ENCODE assay signal across 8 mouse cellular contexts in the genomic region with DNA sequence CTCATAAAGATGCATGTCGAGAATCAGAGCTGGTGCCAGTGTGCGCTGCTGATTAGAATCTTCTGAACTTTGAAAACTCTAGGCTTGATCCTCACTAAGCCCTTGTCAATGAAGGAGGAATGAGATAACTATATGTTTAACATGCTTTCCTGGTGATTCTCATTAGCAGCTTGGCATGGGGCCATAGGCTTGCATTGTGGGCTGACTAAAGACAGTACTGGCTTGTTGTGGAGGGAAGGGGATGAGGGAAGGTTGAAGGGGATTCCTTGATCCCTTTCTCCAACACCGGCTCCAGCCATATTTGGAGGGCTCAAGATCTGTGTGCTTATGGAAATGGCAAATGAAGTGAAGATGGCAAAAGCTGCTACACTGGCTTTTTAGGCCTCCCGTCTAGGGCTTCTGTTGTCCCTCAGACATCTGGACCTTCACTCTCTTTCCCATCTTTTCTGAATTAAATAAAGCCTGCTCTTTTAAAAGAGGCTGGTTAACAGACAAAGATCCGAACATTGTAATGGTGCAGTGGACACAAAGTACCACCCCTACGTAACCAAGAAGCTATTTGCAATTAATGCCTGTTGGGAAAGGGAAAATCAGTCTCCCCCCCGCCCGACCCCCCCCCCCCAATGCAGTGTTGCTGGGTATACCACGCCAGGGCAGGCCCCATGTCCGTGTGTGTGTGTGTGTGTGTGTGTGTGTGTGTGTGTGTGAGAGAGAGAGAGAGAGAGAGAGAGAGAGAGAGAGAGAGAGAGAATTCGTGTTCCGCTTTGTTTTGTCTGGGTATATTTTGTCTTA.
DNase-seq lines count a peak whose midpoint lies in the region; ATAC-seq lines count a peak whose summit lies in the region.

No protein-coding gene starts in this region.

- no peak overlapping the region for H3K27ac ChIP-seq in heart, embryonic 13.5 days (replicated peaks)
- no peak overlapping the region for H3K27ac ChIP-seq in embryonic facial prominence, embryonic 11.5 days (replicated peaks; ENCODE audit: low read depth, low read length)
- H3K27ac ChIP-seq in hindbrain, embryonic 15.5 days (replicated peaks), result peak overlapping the region; percentile 25; the same call in 1 of the 2 replicates
- H3K27ac ChIP-seq in midbrain, embryonic 14.5 days (replicated peaks; ENCODE audit: low read depth, low read length), result 0 out of 2 replicates have a peak overlapping the region, but pooled peaks have one; percentile 33

- WGBS in heart, embryonic 13.5 days, result 37% methylated on average over 8 of the region's 12 CpGs
- WGBS in embryonic facial prominence, embryonic 11.5 days, result 36% methylated on average over 12 of the region's 12 CpGs
- 30% methylated on average over 11 of the region's 12 CpGs for WGBS in hindbrain, embryonic 15.5 days
- WGBS in midbrain, embryonic 14.5 days, result 20% methylated on average over 12 of the region's 12 CpGs

- no peaks in the 10 kb centered on the region for H3K27me3 ChIP-seq in heart, embryonic 13.5 days (replicated peaks)
- no peaks in the 10 kb centered on the region for H3K27me3 ChIP-seq in embryonic facial prominence, embryonic 11.5 days (ENCODE audit: control insufficient read depth, insufficient read depth, low read length)
- H3K27me3 ChIP-seq in hindbrain, embryonic 15.5 days, result no peaks in the 10 kb centered on the region
- no peaks in the 10 kb centered on the region for H3K27me3 ChIP-seq in midbrain, embryonic 14.5 days (ENCODE audit: control insufficient read depth, insufficient read depth, low read length)

- peak overlapping the region; percentile 44 for H3K4me3 ChIP-seq in heart, embryonic 13.5 days
- H3K4me3 ChIP-seq in embryonic facial prominence, embryonic 11.5 days (ENCODE audit: low read depth, low read length), result no peak overlapping the region
- no peak overlapping the region for H3K4me3 ChIP-seq in hindbrain, embryonic 15.5 days
- no peak overlapping the region for H3K4me3 ChIP-seq in midbrain, embryonic 14.5 days (replicated peaks; ENCODE audit: low read depth, low read length)

- no peaks in the 10 kb centered on the region for H3K36me3 ChIP-seq in heart, embryonic 13.5 days
- no peaks in the 10 kb centered on the region for H3K36me3 ChIP-seq in embryonic facial prominence, embryonic 11.5 days (replicated peaks; ENCODE audit: control insufficient read depth, insufficient read depth, low read depth, low read length)
- H3K36me3 ChIP-seq in hindbrain, embryonic 15.5 days, result no peaks in the 10 kb centered on the region
- no peaks in the 10 kb centered on the region for H3K36me3 ChIP-seq in midbrain, embryonic 14.5 days (ENCODE audit: control insufficient read depth, insufficient read depth, low read length)

- intact Hi-C loops in heart, postnatal 14 days (cut with DNase I), result no loop called here
- intact Hi-C loops in left cerebral cortex, postnatal 14 days (cut with DNase I), result no loop called here

- peak overlapping the region; percentile 64 for H3K4me2 ChIP-seq in heart, embryonic 13.5 days
- no peak overlapping the region for H3K4me2 ChIP-seq in embryonic facial prominence, embryonic 11.5 days (ENCODE audit: low read depth, low read length)
- peak overlapping the region; percentile 51 for H3K4me2 ChIP-seq in hindbrain, embryonic 15.5 days
- H3K4me2 ChIP-seq in midbrain, embryonic 14.5 days (ENCODE audit: low read length), result peak overlapping the region; percentile 47

- no peaks in the 10 kb centered on the region for H3K9me3 ChIP-seq in heart, embryonic 13.5 days
- H3K9me3 ChIP-seq in embryonic facial prominence, embryonic 11.5 days (replicated peaks; ENCODE audit: control insufficient read depth, low read length), result no peaks in the 10 kb centered on the region
- H3K9me3 ChIP-seq in hindbrain, embryonic 15.5 days, result no peaks in the 10 kb centered on the region
- no peaks in the 10 kb centered on the region for H3K9me3 ChIP-seq in midbrain, embryonic 14.5 days (ENCODE audit: control insufficient read depth, low read length)

- H3K9ac ChIP-seq in heart, embryonic 13.5 days, result no peak overlapping the region
- no peak overlapping the region for H3K9ac ChIP-seq in embryonic facial prominence, embryonic 11.5 days (replicated peaks; ENCODE audit: low read length)
- no peak overlapping the region for H3K9ac ChIP-seq in hindbrain, embryonic 15.5 days
- H3K9ac ChIP-seq in midbrain, embryonic 14.5 days (replicated peaks; ENCODE audit: low read length), result no peak overlapping the region

- peaks cover 5% of the 10 kb centered on the region for H3K4me1 ChIP-seq in heart, embryonic 13.5 days
- no peaks in the 10 kb centered on the region for H3K4me1 ChIP-seq in embryonic facial prominence, embryonic 11.5 days (ENCODE audit: control insufficient read depth, insufficient read depth, low read length)
- peaks cover 3% of the 10 kb centered on the region; the same call in 1 of the 2 replicates for H3K4me1 ChIP-seq in hindbrain, embryonic 15.5 days (replicated peaks)
- H3K4me1 ChIP-seq in midbrain, embryonic 14.5 days (ENCODE audit: control insufficient read depth, insufficient read depth, low read length), result no peaks in the 10 kb centered on the region

- DNase-seq in heart, postnatal 14 days, result no peak
- DNase-seq in embryonic facial prominence, embryonic 11.5 days (ENCODE audit: low spot score), result peak; percentile 7
- peak; percentile 69 for DNase-seq in midbrain, embryonic 14.5 days
- no peak for DNase-seq in right cerebral cortex, adult 2 months (ENCODE audit: low spot score in 2 of 2)
- no peak for DNase-seq in right cerebral cortex, postnatal 25 days
- no peak for DNase-seq in left cerebral cortex, postnatal 14 days (ENCODE audit: low spot score in 2 of 2)

- ATAC-seq in heart, embryonic 13.5 days (ENCODE audit: extremely low read depth, insufficient number of reproducible peaks, low FRiP score, low TSS enrichment), result no peak
- no peak for ATAC-seq in embryonic facial prominence, embryonic 11.5 days (replicated peaks; ENCODE audit: insufficient number of reproducible peaks, low FRiP score, low TSS enrichment, low read depth)
- no peak for ATAC-seq in hindbrain, embryonic 15.5 days (ENCODE audit: low FRiP score, low read depth)
- peak; percentile 25; the same call in 1 of the 2 replicates for ATAC-seq in midbrain, embryonic 14.5 days (ENCODE audit: low FRiP score, low TSS enrichment)

Comparison
In these comparisons a context has a peak if more than half of its experiments do, and no peak if none do; other contexts are left out.
1. H3K27ac ChIP-seq: peak in hindbrain, embryonic 15.5 days (single experiment) and midbrain, embryonic 14.5 days (single experiment); none in heart, embryonic 13.5 days (single experiment) and embryonic facial prominence, embryonic 11.5 days (single experiment).
2. DNase-seq: peak in embryonic facial prominence, embryonic 11.5 days (single experiment) and midbrain, embryonic 14.5 days (single experiment); none in heart, postnatal 14 days (0 of 2), right cerebral cortex, adult 2 months (0 of 2), right cerebral cortex, postnatal 25 days (single experiment) and left cerebral cortex, postnatal 14 days (0 of 2).